Mouse (Mus musculus) intestine, postnatal 0 days (tissue): Measurements from ENCODE around the gene Hdac6. TPM values are rescaled to one million over a fixed set of nuclear protein-coding genes. Genes with fewer than 3 reads are reported as not detected.
A peak's percentile ranks its signal among the peaks of the same experiment; 100 is the strongest.

Experiments
- ATAC-seq: fragments of 200-750 bp; cut with Nextera tagmentation; 2 replicates; pipeline ENCODE4 v1.8.0; 2017; ENCODE audit warnings: mild to moderate bottlenecking, moderate TSS enrichment, moderate library complexity
- H3K27ac ChIP-seq: fragments of 300-500 bp; sonication (generic); 2 replicates; pipeline ENCODE4 v1.5.1; 2014; ENCODE audit warnings: mild to moderate bottlenecking, low read depth, low read length, moderate library complexity
- H3K27me3 ChIP-seq: fragments of 300-500 bp; sonication (generic); replicated peaks from 2 replicates; pipeline ENCODE4 v1.6.1; 2014; ENCODE audit warnings: low read length, mixed read lengths; ENCODE audit not compliant: control insufficient read depth, insufficient read depth
- H3K36me3 ChIP-seq: fragments of 300-500 bp; sonication (generic); 2 replicates; pipeline ENCODE4 v1.6.1; 2014; ENCODE audit warnings: mild to moderate bottlenecking, moderate library complexity; ENCODE audit not compliant: control insufficient read depth, insufficient read depth
- H3K4me1 ChIP-seq: fragments of 300-500 bp; sonication (generic); replicated peaks from 2 replicates; pipeline ENCODE4 v1.6.1; 2014; ENCODE audit warnings: antibody characterized with exemption, low read length, mixed read lengths; ENCODE audit not compliant: control insufficient read depth, insufficient read depth
- H3K4me2 ChIP-seq: fragments of 300-500 bp; sonication (generic); replicated peaks from 2 replicates; pipeline ENCODE4 v1.6.1; 2014; ENCODE audit warnings: low read depth, mild to moderate bottlenecking, moderate library complexity
- H3K4me3 ChIP-seq: fragments of 300-500 bp; sonication (generic); 2 replicates; pipeline ENCODE4 v1.5.1; 2014; ENCODE audit warnings: low read depth, low read length
- H3K9ac ChIP-seq: fragments of 300-500 bp; sonication (generic); 2 replicates; pipeline ENCODE4 v1.6.1; 2014; ENCODE audit warnings: mild to moderate bottlenecking, low read depth, low read length
- H3K9me3 ChIP-seq: fragments of 300-500 bp; sonication (generic); 2 replicates; pipeline ENCODE4 v1.6.1; 2016; ENCODE audit warnings: mixed run types; ENCODE audit not compliant: control insufficient read depth
- CTCF ChIP-seq: sonication (generic); IDR thresholded peaks from 2 replicates; pipeline ENCODE4 v1.5.1; 2016; ENCODE audit warnings: low read depth, mild to moderate bottlenecking, control low read depth, antibody characterized with exemption, moderate library complexity
- WGBS: fragments of 180-500 bp; shearing (Covaris S2); extraction: QIAGEN DNeasy Blood & Tissue Kit; methylation state at CpG from one replicate; pipeline ENCODE4 v1.1.7; 2014; 5-methylcytosine and 5-hydroxymethylcytosine counted together
- polyA plus RNA-seq: library from polyadenylated mRNA; unstranded; fragments of >200 nt; fragmentation: Nextera tagmentation; extraction: Ambion mirVana; gene quantifications from 2 replicates; pipeline ENCODE4 v1.2.1, GENCODE M21; 2015

Hdac6 gene
- polyA plus RNA-seq, 1 experiment from 2014 or later: 4.6 TPM

DNA sequence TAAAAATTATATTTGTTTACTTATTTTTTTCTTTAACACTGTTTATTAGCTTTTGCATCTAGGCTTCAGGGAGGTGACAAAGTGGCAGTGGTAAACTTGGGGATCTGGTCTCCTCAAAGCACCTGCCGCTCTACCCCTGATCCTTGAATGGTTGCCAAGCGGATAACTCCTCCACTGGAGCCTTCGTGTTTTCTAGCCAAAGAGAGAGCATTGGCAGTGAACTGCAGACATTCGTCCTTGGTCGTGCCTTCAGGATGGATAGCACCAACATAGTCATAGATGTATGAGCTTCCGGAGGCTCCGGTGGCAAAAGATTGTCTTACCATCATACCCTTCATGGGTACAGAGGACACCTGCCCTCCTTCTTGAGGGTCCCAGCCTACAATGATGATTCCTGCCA, 2.4 kb upstream of the Hdac6 start:
- Histone ChIP-seq H3K36me3 (no peaks in the 10 kb centered on the region), H3K4me3 (no peak overlapping the region), H3K9me3 (no peaks in the 10 kb centered on the region), H3K27me3 (no peaks in the 10 kb centered on the region), H3K4me1 (no peaks in the 10 kb centered on the region), H3K9ac (no peak overlapping the region), H3K4me2 (no peak overlapping the region), H3K27ac (no peak overlapping the region)
- no peak for ATAC-seq
- no peak for TF ChIP-seq CTCF
- WGBS: 86% methylated on average over 7 of the region's 7 CpGs

DNA sequence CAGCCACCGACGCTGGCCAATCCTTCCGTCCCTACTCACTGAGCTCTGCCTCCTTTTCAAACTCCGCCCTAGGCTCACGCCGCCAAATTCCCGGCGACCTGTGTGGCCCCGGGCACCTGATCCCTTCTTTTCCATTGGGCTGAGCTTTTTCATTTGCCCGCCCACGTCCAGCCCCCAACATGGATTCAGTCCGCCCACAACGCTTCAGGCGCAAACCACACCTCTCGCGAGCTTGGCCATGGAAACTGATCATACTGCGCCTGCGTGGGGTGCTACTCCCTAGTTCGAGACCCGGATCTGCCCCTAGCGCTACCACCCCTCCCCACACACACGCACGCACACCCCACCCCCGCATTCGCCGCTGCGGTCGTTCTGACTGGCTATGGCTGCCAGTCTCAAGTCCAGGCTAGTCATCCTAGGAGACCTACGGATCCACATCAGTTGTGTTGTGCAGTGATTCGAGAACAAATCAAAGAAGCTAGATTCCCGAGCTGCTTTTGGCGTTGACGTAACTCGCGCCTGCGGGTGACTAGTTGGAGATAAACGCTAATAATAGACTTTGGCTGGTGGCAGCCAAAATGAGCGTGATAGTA, 307 bp upstream of the Hdac6 start:
- no peak overlapping the region for H3K27ac ChIP-seq
- H3K36me3 ChIP-seq: no peaks in the 10 kb centered on the region
- no peak for TF ChIP-seq CTCF
- peak overlapping the region; percentile 63 for H3K4me2 ChIP-seq
- H3K27me3 ChIP-seq: no peaks in the 10 kb centered on the region
- H3K9me3 ChIP-seq: no peaks in the 10 kb centered on the region
- peak overlapping the region; percentile 43 for H3K4me3 ChIP-seq
- ATAC-seq: peak; percentile 99
- peak overlapping the region; percentile 45 for H3K9ac ChIP-seq
- 22% methylated on average over 38 of the region's 38 CpGs for WGBS
- H3K4me1 ChIP-seq: no peaks in the 10 kb centered on the region

DNA sequence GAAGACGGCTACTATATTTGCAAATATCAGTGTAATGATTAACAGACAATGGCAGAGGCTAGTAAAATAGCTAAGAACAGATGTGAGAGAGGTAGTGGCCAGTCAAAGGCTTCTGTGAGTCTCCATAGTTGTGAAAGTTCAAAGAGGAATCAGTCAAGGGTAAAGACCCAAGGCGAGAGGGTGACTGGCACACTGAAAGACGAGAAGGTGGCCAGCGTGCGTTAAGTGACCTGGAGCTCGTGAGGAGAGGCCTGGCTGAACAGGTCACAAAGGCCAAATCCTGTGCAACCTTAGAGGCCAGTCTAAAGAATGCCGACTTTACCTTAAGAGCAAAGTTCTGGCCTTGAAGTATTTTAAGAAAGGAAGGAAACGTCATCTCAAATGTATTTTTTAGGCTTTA, 2.1 kb downstream of the Hdac6 start:
- no peaks in the 10 kb centered on the region for H3K4me1 ChIP-seq
- no peaks in the 10 kb centered on the region for H3K9me3 ChIP-seq
- no peak overlapping the region for H3K4me3 ChIP-seq
- H3K4me2 ChIP-seq: no peak overlapping the region
- no peak for TF ChIP-seq CTCF
- no peak overlapping the region for H3K9ac ChIP-seq
- no peaks in the 10 kb centered on the region for H3K27me3 ChIP-seq
- H3K27ac ChIP-seq: no peak overlapping the region
- no peaks in the 10 kb centered on the region for H3K36me3 ChIP-seq
- 66% methylated on average over 8 of the region's 8 CpGs for WGBS
- no peak for ATAC-seq

DNA sequence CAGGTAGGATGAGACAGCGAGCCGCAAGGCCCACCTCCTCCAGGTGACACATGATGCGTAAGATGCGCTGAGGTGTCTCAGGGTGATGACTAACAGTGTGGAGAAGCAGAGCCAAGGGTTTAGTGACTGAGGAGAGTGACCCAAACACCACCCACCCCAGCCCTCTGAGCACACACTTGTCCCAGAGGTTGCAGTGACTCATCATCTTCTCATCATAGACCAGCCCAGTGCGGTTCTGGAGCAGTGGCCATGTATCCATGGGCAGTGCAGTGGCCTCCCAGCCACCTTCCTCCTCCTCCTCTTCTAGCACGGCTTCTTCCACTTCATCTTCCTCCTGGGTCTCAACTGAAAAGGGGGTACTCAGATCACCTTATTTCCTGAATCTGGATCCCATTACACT, 10.0 kb downstream of the Hdac6 start:
- Histone ChIP-seq H3K4me1 (no peaks in the 10 kb centered on the region), H3K27me3 (no peaks in the 10 kb centered on the region), H3K9me3 (no peaks in the 10 kb centered on the region), H3K36me3 (no peaks in the 10 kb centered on the region; the same call in 1 of the 2 replicates), H3K27ac (no peak overlapping the region), H3K9ac (no peak overlapping the region), H3K4me2 (no peak overlapping the region), H3K4me3 (no peak overlapping the region)
- TF ChIP-seq CTCF: no peak
- no peak for ATAC-seq
- WGBS: 97% methylated on average over 6 of the region's 6 CpGs

DNA sequence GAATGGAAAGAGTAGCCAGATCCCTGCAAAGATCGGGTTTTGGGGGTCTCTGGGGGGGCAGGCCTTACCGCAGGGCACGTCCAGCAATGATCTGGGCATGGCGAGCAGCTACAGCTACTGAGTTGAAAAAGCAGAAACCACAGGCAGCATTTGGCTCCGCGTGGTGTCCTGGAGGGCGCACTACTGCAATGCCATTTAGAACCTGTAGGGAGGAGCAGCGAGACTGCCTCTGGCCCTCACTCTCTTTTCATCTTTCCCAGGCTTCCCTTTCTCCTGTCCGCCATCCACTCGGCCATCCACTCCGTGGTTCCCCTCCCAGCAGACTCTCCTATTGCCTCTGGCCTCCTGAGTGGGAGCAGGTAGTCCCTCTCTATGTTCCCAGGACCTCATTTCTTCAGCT, 10.8 kb downstream of the Hdac6 start:
- ATAC-seq: no peak
- peak; percentile 47 for TF ChIP-seq CTCF

DNA sequence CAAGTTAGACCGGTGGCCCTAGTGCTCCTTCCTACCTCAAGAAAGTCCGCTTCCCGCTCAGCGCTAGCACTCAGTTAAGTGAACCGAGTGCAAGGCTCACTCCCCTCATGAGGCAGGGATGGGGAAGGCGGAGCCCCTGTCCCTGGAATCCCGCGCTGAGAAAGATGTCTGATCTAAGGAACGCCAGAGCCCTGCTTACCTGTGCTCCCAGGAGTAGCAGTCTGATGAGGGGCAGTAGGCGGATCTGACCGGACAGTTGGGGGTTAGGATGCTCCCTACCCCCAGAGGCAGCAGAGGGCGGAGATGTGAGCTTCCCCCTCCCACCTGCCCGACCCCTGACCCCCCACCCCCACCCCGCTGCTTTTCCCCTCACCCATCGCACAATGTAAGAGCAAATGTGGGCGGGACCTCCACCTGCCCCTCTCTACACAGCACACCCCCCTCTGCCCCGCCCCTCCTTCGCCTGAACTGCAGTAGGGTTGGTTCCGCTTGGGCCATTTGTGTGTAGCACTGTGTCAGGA, 19.4 kb downstream of the Hdac6 start, which contains the start of gene Eras:
Gene Eras (minus strand): TSS at position 338 of the 521 bp plus-strand sequence.
- Histone ChIP-seq H3K4me3 (0 out of 2 replicates have a peak within 1 kb of the TSS, but pooled peaks have one; percentile 2), H3K4me1 (no peaks in the 10 kb centered on the region), H3K9me3 (no peaks in the 10 kb centered on the region), H3K4me2 (no peak within 1 kb of the TSS), H3K27me3 (0 out of 2 replicates have a peak, but pooled peaks cover 2% of the 10 kb centered on the region), H3K36me3 (peaks cover 5% of the 10 kb centered on the region; the same call in 1 of the 2 replicates), H3K9ac (no peak within 1 kb of the TSS), H3K27ac (no peak within 1 kb of the TSS)
- WGBS: 23% methylated on average over 18 of the region's 19 CpGs
- no peak for ATAC-seq
- no peak for TF ChIP-seq CTCF

More for the DNA sequence above, 10.8 kb downstream of the Hdac6 start:
- Histone ChIP-seq H3K9me3 (no peaks in the 10 kb centered on the region), H3K4me1 (no peaks in the 10 kb centered on the region), H3K27ac (no peak overlapping the region), H3K36me3 (no peaks in the 10 kb centered on the region; the same call in 1 of the 2 replicates), H3K27me3 (no peaks in the 10 kb centered on the region), H3K4me2 (no peak overlapping the region), H3K9ac (no peak overlapping the region), H3K4me3 (no peak overlapping the region)
- WGBS: 64% methylated on average over 10 of the region's 11 CpGs
